Mouse (Mus musculus): Measurements from ENCODE around the gene Prr23a1. TPM values are rescaled to one million over a fixed set of nuclear protein-coding genes. Genes with fewer than 3 reads are reported as not detected.

The Prr23a1 gene
- polyA plus RNA-seq, 1 experiment from 2014 or later: not detected

DNA sequence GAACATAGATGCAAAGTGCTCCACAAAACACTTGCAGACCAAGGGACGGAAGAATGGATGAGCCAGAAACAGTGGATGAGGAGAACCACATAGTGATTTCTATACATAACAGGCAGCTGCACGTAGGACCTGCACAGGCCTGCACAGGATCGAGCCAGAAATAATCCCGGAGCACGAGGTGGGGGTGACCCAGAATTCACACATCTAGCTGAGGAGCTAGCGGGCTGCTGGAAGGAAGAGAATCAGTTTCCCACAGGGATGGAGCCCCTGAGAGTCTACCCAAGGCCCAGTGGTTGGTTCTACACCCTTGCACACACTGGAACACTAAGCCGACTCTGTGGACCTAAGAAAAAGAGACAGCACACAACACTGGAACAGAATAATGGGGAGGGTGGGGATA, 18.5 kb upstream of the Prr23a1 start:
- Histone ChIP-seq H3K27ac (replicated peaks) (no peak overlapping the region), H3K36me3 (no peaks in the 10 kb centered on the region), H3K9me3 (no peaks in the 10 kb centered on the region), H3K9ac (replicated peaks) (no peak overlapping the region), H3K27me3 (no peaks in the 10 kb centered on the region), H3K4me3 (no peak overlapping the region), H3K4me2 (replicated peaks) (no peak overlapping the region), H3K4me1 (no peaks in the 10 kb centered on the region)
- ATAC-seq (ENCODE audit: low FRiP score, low read depth): no peak
- WGBS: 93% methylated on average over 7 of the region's 7 CpGs

DNA sequence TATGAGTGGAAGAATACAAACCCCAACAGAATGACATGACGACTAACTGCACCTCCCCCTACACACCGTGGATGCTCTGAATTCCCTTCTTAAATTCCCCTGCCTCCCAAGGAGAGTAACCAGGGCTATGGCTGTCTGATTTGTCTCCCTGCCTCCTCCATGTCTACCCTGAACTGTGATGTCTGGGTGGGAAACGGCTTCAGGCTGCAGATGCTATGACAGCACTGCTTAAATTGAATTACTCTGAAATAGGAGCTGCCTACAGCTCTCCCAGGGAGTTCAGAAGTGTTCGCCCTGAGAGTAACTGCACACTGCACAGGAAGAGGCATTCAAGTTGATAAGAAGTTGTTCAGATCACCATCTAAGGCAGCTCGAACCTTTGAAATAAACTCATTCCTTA, 12.8 kb upstream of the Prr23a1 start:
- H3K9me3 ChIP-seq: no peaks in the 10 kb centered on the region
- H3K27me3 ChIP-seq: no peaks in the 10 kb centered on the region
- H3K9ac ChIP-seq (replicated peaks): no peak overlapping the region
- no peak overlapping the region for H3K27ac ChIP-seq (replicated peaks)
- H3K4me1 ChIP-seq: no peaks in the 10 kb centered on the region
- no peaks in the 10 kb centered on the region for H3K36me3 ChIP-seq
- ATAC-seq (ENCODE audit: low FRiP score, low read depth): no peak
- no peak overlapping the region for H3K4me3 ChIP-seq
- WGBS: 71% methylated on average over 5 of the region's 5 CpGs
- no peak overlapping the region for H3K4me2 ChIP-seq (replicated peaks)

DNA sequence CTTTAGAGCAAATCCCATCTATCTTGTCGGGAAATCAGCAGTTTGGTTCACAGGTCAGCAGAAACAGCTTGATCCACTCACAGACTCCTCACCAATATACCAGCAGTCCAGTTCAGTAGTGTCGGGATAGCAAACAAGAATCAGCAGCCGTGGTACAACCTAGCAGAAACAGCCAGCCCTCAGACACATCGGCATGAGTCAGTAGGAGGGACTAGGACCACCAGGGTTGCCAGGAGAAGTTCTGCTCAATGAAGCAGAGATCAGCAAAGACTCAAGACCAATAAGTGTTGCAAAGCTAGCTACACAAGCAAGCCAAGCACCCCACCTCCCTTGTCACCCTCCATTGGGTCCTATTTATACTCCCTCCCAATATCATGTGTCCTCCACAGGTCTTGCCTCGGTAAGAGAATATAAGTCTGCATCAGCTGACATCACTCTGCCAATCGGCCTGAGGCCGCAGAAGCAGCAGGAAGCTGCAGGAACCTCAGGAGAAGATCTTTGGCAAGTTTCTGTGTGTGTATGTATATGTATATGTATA, 4.7 kb upstream of the Prr23a1 start:
- ATAC-seq (ENCODE audit: low FRiP score, low read depth): no peak
- H3K27ac ChIP-seq (replicated peaks): no peak overlapping the region
- H3K36me3 ChIP-seq: no peaks in the 10 kb centered on the region
- no peak overlapping the region for H3K4me2 ChIP-seq (replicated peaks)
- no peak overlapping the region for H3K4me3 ChIP-seq
- H3K27me3 ChIP-seq: no peaks in the 10 kb centered on the region
- H3K9ac ChIP-seq (replicated peaks): no peak overlapping the region
- H3K9me3 ChIP-seq: peaks cover 4% of the 10 kb centered on the region
- peaks cover 5% of the 10 kb centered on the region; the same call in 1 of the 2 replicates for H3K4me1 ChIP-seq
- 82% methylated on average over 7 of the region's 7 CpGs for WGBS

DNA sequence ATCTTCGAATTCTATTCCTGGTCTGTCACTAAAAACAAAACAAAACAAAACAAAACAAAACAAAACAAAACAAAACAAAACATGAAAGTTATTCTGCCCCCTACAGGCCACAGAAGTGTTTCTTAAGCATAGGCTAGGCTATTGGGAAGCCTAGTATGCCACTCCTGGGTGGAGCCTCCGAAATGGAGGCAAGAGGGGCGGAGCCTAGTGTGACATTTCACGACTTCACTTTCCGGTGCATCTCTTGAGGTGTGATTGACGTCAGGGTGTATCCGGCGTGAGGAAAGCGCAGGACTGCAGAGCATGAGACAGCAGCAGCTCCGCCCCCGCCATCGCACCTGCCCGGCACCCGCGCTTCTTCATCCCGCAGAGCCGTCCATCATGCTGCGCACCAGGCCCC, 13.9 kb downstream of the Prr23a1 start, which contains the start of gene Prr23a2:
Gene Prr23a2, plus strand, starts transcription at position 285 of the 400 bp plus-strand sequence.
- H3K27ac ChIP-seq (replicated peaks): no peak within 1 kb of the TSS
- H3K9me3 ChIP-seq: no peaks in the 10 kb centered on the region
- WGBS: 79% methylated on average over 18 of the region's 18 CpGs
- no peak within 1 kb of the TSS for H3K9ac ChIP-seq (replicated peaks)
- H3K4me1 ChIP-seq: no peaks in the 10 kb centered on the region
- H3K27me3 ChIP-seq: no peaks in the 10 kb centered on the region
- no peak for ATAC-seq (ENCODE audit: low FRiP score, low read depth)
- H3K4me2 ChIP-seq (replicated peaks): no peak within 1 kb of the TSS
- no peak within 1 kb of the TSS for H3K4me3 ChIP-seq
- no peaks in the 10 kb centered on the region for H3K36me3 ChIP-seq

DNA sequence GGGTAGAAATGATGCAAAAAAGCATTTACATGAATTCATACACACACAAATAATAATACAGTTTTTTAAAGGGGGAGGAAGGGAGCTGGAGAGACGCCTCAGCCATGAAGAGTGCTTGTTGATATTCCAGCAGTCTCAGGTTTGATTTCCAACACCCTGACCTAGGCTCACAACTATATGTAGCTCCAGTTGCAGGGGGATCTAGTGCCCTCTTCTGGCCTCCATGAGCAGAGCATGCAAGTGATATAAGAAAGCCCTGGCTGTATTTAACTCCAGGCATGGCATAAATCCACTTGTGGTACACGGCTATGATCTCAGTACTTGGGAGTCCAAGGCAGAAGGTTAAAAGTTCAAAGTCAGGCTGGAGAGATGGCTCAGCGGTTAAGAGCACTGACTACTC, 21.2 kb downstream of the Prr23a1 start:
- H3K36me3 ChIP-seq: no peaks in the 10 kb centered on the region
- no peak overlapping the region for H3K9ac ChIP-seq (replicated peaks)
- no peak overlapping the region for H3K4me2 ChIP-seq (replicated peaks)
- no peaks in the 10 kb centered on the region for H3K9me3 ChIP-seq
- H3K27ac ChIP-seq (replicated peaks): no peak overlapping the region
- ATAC-seq (ENCODE audit: low FRiP score, low read depth): no peak
- H3K27me3 ChIP-seq: peaks cover 9% of the 10 kb centered on the region
- WGBS: 65% methylated on average over 3 of the region's 3 CpGs
- H3K4me3 ChIP-seq: no peak overlapping the region
- H3K4me1 ChIP-seq: no peaks in the 10 kb centered on the region

DNA sequence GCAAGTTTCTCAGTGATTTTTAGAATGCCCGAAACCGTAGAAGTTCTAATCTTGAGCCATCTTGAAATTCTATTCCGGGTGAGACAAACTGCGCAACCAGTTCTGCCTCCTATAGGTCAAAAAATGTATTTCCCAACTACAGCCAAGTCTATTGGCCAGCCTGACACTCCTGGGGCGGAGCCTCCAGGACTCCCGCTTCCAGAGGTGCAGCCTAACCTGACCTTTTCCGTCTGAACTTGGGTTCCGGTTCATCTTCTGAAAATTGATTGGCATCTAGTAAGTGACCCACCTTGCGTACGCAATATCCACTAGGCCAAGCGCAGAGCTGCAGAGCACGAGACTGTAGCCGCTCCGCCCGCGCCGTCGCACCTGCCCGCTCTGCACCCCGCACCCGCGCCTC, 22.3 kb downstream of the Prr23a1 start, which contains the start of gene Prr23a3:
Gene Prr23a3, plus strand, starts transcription at position 197 of the 400 bp plus-strand sequence.
- H3K4me2 ChIP-seq (replicated peaks): peak within 1 kb of the TSS; percentile 19; the same call in 1 of the 2 replicates

More for the DNA sequence above, 22.3 kb downstream of the Prr23a1 start, which contains the start of gene Prr23a3:
- no peak within 1 kb of the TSS for H3K9ac ChIP-seq (replicated peaks)
- H3K27me3 ChIP-seq: peaks cover 9% of the 10 kb centered on the region
- WGBS: 58% methylated on average over 22 of the region's 22 CpGs
- no peak within 1 kb of the TSS for H3K4me3 ChIP-seq
- H3K36me3 ChIP-seq: no peaks in the 10 kb centered on the region
- no peak for ATAC-seq (ENCODE audit: low FRiP score, low read depth)
- no peak within 1 kb of the TSS for H3K27ac ChIP-seq (replicated peaks)
- no peaks in the 10 kb centered on the region for H3K4me1 ChIP-seq
- no peaks in the 10 kb centered on the region for H3K9me3 ChIP-seq

Other genes starting within 250 kb of the Prr23a1 start
- 62.5 and 64.8 TPM in 2 replicates for gene Mrps22, start 240.8 kb upstream of the Prr23a1 start, polyA plus RNA-seq (2016; fragmentation: Nextera tagmentation; extraction: Ambion mirVana)
- not detected in 2 replicates for gene Prr23a2, start 14.0 kb downstream of the Prr23a1 start, polyA plus RNA-seq (2016; fragmentation: Nextera tagmentation; extraction: Ambion mirVana)
- not detected in 2 replicates for gene Prr23a3, start 22.3 kb downstream of the Prr23a1 start, polyA plus RNA-seq (2016; fragmentation: Nextera tagmentation; extraction: Ambion mirVana)
- not detected in 2 replicates for gene 7420426K07Rik, start 60.6 kb downstream of the Prr23a1 start, polyA plus RNA-seq (2016; fragmentation: Nextera tagmentation; extraction: Ambion mirVana)
- gene Foxl2, start 112.8 kb downstream of the Prr23a1 start, polyA plus RNA-seq (2016; fragmentation: Nextera tagmentation; extraction: Ambion mirVana): 2.7 and 4.1 TPM in 2 replicates
- 84.9 and 88.0 TPM in 2 replicates for gene Faim, start 143.9 kb downstream of the Prr23a1 start, polyA plus RNA-seq (2016; fragmentation: Nextera tagmentation; extraction: Ambion mirVana)
- not detected in 2 replicates for gene Gm1123, start 193.2 kb downstream of the Prr23a1 start, polyA plus RNA-seq (2016; fragmentation: Nextera tagmentation; extraction: Ambion mirVana)

Data from midbrain, embryonic 12.5 days (tissue).